Mouse (Mus musculus): ENCODE measurements around the gene Hyal1. TPM values are rescaled to one million over a fixed set of nuclear protein-coding genes. Genes with fewer than 3 reads are reported as not detected.
A peak's percentile ranks its signal among the peaks of the same experiment; 100 is the strongest.

Gene Hyal1
- polyA plus RNA-seq, 1 experiment from 2014 or later, result 8.3 TPM

- WGBS, result 1% methylated on average over 33 of the region's 33 CpGs
Measured at GRCm38 (mm10) chr9:107587833-107588639, 11.3 kb downstream of the Hyal1 start.

GRCm38 (mm10) chr9:107590058-107590772, 13.5 kb downstream of the Hyal1 start:
- Histone ChIP-seq H3K4me1 (replicated peaks) (peaks cover 64% of the 10 kb centered on the region), H3K27ac (peak overlapping the region; percentile 76), H3K27me3 (no peaks in the 10 kb centered on the region), H3K9me3 (replicated peaks) (no peaks in the 10 kb centered on the region), H3K9ac (no peak overlapping the region; the same call in 1 of the 2 replicates), H3K4me3 (no peak overlapping the region), H3K36me3 (peaks cover 29% of the 10 kb centered on the region), H3K4me2 (peak overlapping the region; percentile 19; the same call in 1 of the 2 replicates)
- 61% methylated on average over 25 of the region's 25 CpGs for WGBS
- no peak for ATAC-seq (replicated peaks; ENCODE audit: insufficient number of reproducible peaks, insufficient read depth, low FRiP score, low read depth)

More at GRCm38 (mm10) chr9:107587833-107588639, 11.3 kb downstream of the Hyal1 start:
- Histone ChIP-seq H3K4me2 (peak overlapping the region; percentile 79), H3K9me3 (replicated peaks) (no peaks in the 10 kb centered on the region), H3K9ac (peak overlapping the region; percentile 62), H3K4me1 (replicated peaks) (peaks cover 47% of the 10 kb centered on the region), H3K36me3 (peaks cover 31% of the 10 kb centered on the region), H3K27me3 (no peaks in the 10 kb centered on the region), H3K27ac (peak overlapping the region; percentile 56), H3K4me3 (peak overlapping the region; percentile 64)
- ATAC-seq (replicated peaks; ENCODE audit: insufficient number of reproducible peaks, insufficient read depth, low FRiP score, low read depth), result no peak; the same call in none of the 2 replicates

- Histone ChIP-seq H3K4me1 (replicated peaks) (peaks cover 67% of the 10 kb centered on the region), H3K27me3 (no peaks in the 10 kb centered on the region), H3K36me3 (peaks cover 29% of the 10 kb centered on the region), H3K4me2 (no peak overlapping the region), H3K27ac (peak overlapping the region; percentile 76; the same call in 1 of the 2 replicates), H3K9ac (no peak overlapping the region; the same call in 1 of the 2 replicates), H3K4me3 (no peak overlapping the region), H3K9me3 (replicated peaks) (no peaks in the 10 kb centered on the region)
- 98% methylated on average over 6 of the region's 6 CpGs for WGBS
- no peak for ATAC-seq (replicated peaks; ENCODE audit: insufficient number of reproducible peaks, insufficient read depth, low FRiP score, low read depth)
Measured at GRCm38 (mm10) chr9:107590773-107591060, 14.0 kb downstream of the Hyal1 start.

- H3K27ac ChIP-seq, result peak overlapping the region; percentile 73
- ATAC-seq (replicated peaks; ENCODE audit: insufficient number of reproducible peaks, insufficient read depth, low FRiP score, low read depth), result no peak
- H3K36me3 ChIP-seq, result peaks cover 29% of the 10 kb centered on the region
- H3K9me3 ChIP-seq (replicated peaks), result no peaks in the 10 kb centered on the region
- peak overlapping the region; percentile 10; the same call in 1 of the 2 replicates for H3K4me2 ChIP-seq
- 77% methylated on average over 11 of the region's 11 CpGs for WGBS
- peaks cover 82% of the 10 kb centered on the region for H3K4me1 ChIP-seq (replicated peaks)
- H3K9ac ChIP-seq, result peak overlapping the region; percentile 20
- no peaks in the 10 kb centered on the region for H3K27me3 ChIP-seq
- H3K4me3 ChIP-seq, result no peak overlapping the region
Measured at GRCm38 (mm10) chr9:107593101-107593976, 16.6 kb downstream of the Hyal1 start.

GRCm38 (mm10) chr9:107594281-107595062, 17.7 kb downstream of the Hyal1 start:
- ATAC-seq (replicated peaks; ENCODE audit: insufficient number of reproducible peaks, insufficient read depth, low FRiP score, low read depth), result no peak
- Histone ChIP-seq H3K4me3 (no peak overlapping the region), H3K4me2 (no peak overlapping the region), H3K9ac (no peak overlapping the region), H3K27ac (peak overlapping the region; percentile 73), H3K9me3 (replicated peaks) (no peaks in the 10 kb centered on the region), H3K27me3 (peaks cover 7% of the 10 kb centered on the region; the same call in 1 of the 2 replicates), H3K36me3 (peaks cover 29% of the 10 kb centered on the region), H3K4me1 (replicated peaks) (peaks cover 71% of the 10 kb centered on the region)
- WGBS, result 78% methylated on average over 8 of the region's 8 CpGs

GRCm38 (mm10) chr9:107596619-107597569, 20.2 kb downstream of the Hyal1 start:
- Histone ChIP-seq H3K9ac (peak overlapping the region; percentile 45), H3K36me3 (peaks cover 15% of the 10 kb centered on the region), H3K4me1 (replicated peaks) (peaks cover 54% of the 10 kb centered on the region), H3K9me3 (replicated peaks) (no peaks in the 10 kb centered on the region), H3K4me3 (peak overlapping the region; percentile 43), H3K4me2 (peak overlapping the region; percentile 61), H3K27ac (peak overlapping the region; percentile 94), H3K27me3 (peaks cover 15% of the 10 kb centered on the region)
- ATAC-seq (replicated peaks; ENCODE audit: insufficient number of reproducible peaks, insufficient read depth, low FRiP score, low read depth), result peak; percentile 86
- 51% methylated on average over 11 of the region's 11 CpGs for WGBS

GRCm38 (mm10) chr9:107598385-107598784, 21.7 kb downstream of the Hyal1 start:
- H3K27ac ChIP-seq, result no peak overlapping the region
- ATAC-seq (replicated peaks; ENCODE audit: insufficient number of reproducible peaks, insufficient read depth, low FRiP score, low read depth), result no peak
- H3K4me3 ChIP-seq, result no peak overlapping the region
- 81% methylated on average over 5 of the region's 5 CpGs for WGBS
- H3K27me3 ChIP-seq, result peaks cover 15% of the 10 kb centered on the region
- no peak overlapping the region for H3K9ac ChIP-seq
- H3K36me3 ChIP-seq, result peaks cover 6% of the 10 kb centered on the region; the same call in 1 of the 2 replicates
- H3K4me1 ChIP-seq (replicated peaks), result peaks cover 49% of the 10 kb centered on the region
- H3K9me3 ChIP-seq (replicated peaks), result no peaks in the 10 kb centered on the region
- no peak overlapping the region for H3K4me2 ChIP-seq

- no peak overlapping the region for H3K27ac ChIP-seq
- H3K27me3 ChIP-seq, result peaks cover 15% of the 10 kb centered on the region
- H3K9ac ChIP-seq, result no peak overlapping the region
- H3K36me3 ChIP-seq, result no peaks in the 10 kb centered on the region
- 86% methylated on average over 9 of the region's 9 CpGs for WGBS
- H3K4me3 ChIP-seq, result no peak overlapping the region
- H3K4me2 ChIP-seq, result no peak overlapping the region
- no peak for ATAC-seq (replicated peaks; ENCODE audit: insufficient number of reproducible peaks, insufficient read depth, low FRiP score, low read depth)
- peaks cover 42% of the 10 kb centered on the region for H3K4me1 ChIP-seq (replicated peaks)
- H3K9me3 ChIP-seq (replicated peaks), result no peaks in the 10 kb centered on the region
Measured at GRCm38 (mm10) chr9:107599433-107599832, 22.7 kb downstream of the Hyal1 start.

GRCm38 (mm10) chr9:107599842-107600241, 23.1 kb downstream of the Hyal1 start:
- H3K4me2 ChIP-seq, result no peak overlapping the region
- no peak for ATAC-seq (replicated peaks; ENCODE audit: insufficient number of reproducible peaks, insufficient read depth, low FRiP score, low read depth)
- no peak overlapping the region for H3K4me3 ChIP-seq
- peaks cover 15% of the 10 kb centered on the region for H3K27me3 ChIP-seq
- no peaks in the 10 kb centered on the region for H3K36me3 ChIP-seq
- WGBS, result 58% methylated on average over 14 of the region's 14 CpGs
- H3K4me1 ChIP-seq (replicated peaks), result peaks cover 42% of the 10 kb centered on the region
- H3K9me3 ChIP-seq (replicated peaks), result no peaks in the 10 kb centered on the region
- no peak overlapping the region for H3K9ac ChIP-seq
- H3K27ac ChIP-seq, result no peak overlapping the region
